Mouse (Mus musculus) embryo, embryonic 11.5 days (tissue): Measurements from ENCODE around the gene Wdr24.

Source experiments
- DNase-seq: peaks from one replicate; pipeline ENCODE4 v3.0.0-alpha.2; 2012; ENCODE audit warnings: low read depth, low spot score

Wdr24 gene

GRCm38 (mm10) chr17:25877025-25877424 lies 53.6 kb downstream of the Wdr24 start:
- no peak for DNase-seq

GRCm38 (mm10) chr17:25877741-25878610 lies 54.5 kb downstream of the Wdr24 start:
- DNase-seq, result no peak
